Mouse (Mus musculus) hindbrain, embryonic 13.5 days (tissue): ENCODE results near the gene Tmem25. TPM values are rescaled to one million over a fixed set of nuclear protein-coding genes. Genes with fewer than 3 reads are reported as not detected.

ENCODE experiments used
- ATAC-seq: fragments of 200-750 bp; cut with Nextera tagmentation; 2 replicates; pipeline ENCODE4 v1.8.0; 2017; ENCODE audit warnings: moderate TSS enrichment; ENCODE audit not compliant: low FRiP score
- H3K27ac ChIP-seq: fragments of 300-500 bp; sonication (generic); 2 replicates; pipeline ENCODE4 v1.5.1; 2015; ENCODE audit warnings: inconsistent platforms, mild to moderate bottlenecking, moderate library complexity
- H3K27me3 ChIP-seq: fragments of 300-500 bp; sonication (generic); 2 replicates; pipeline ENCODE4 v1.6.1; 2015; ENCODE audit warnings: mild to moderate bottlenecking, inconsistent platforms
- H3K36me3 ChIP-seq: fragments of 300-500 bp; sonication (generic); 2 replicates; pipeline ENCODE4 v1.6.1; 2015; ENCODE audit warnings: mild to moderate bottlenecking, inconsistent platforms
- H3K4me1 ChIP-seq: fragments of 300-500 bp; sonication (generic); replicated peaks from 2 replicates; pipeline ENCODE4 v1.6.1; 2015; ENCODE audit warnings: inconsistent platforms
- H3K4me2 ChIP-seq: fragments of 300-500 bp; sonication (generic); 2 replicates; pipeline ENCODE4 v1.6.1; 2015; ENCODE audit warnings: inconsistent platforms, mild to moderate bottlenecking, moderate library complexity
- H3K4me3 ChIP-seq: fragments of 300-500 bp; sonication (generic); 2 replicates; pipeline ENCODE4 v1.5.1; 2015; ENCODE audit warnings: mild to moderate bottlenecking, inconsistent platforms
- H3K9ac ChIP-seq: fragments of 300-500 bp; sonication (generic); 2 replicates; pipeline ENCODE4 v1.6.1; 2015; ENCODE audit warnings: mild to moderate bottlenecking, inconsistent platforms
- H3K9me3 ChIP-seq: fragments of 300-500 bp; sonication (generic); 2 replicates; pipeline ENCODE4 v1.6.1; 2016; ENCODE audit warnings: inconsistent platforms
- WGBS: fragments of 180-500 bp; shearing (Covaris S2); methylation state at CpG from one replicate; pipeline ENCODE4 v1.1.7; 2015; 5-methylcytosine and 5-hydroxymethylcytosine counted together
- polyA plus RNA-seq: library from polyadenylated mRNA; unstranded; fragments of >200 nt; fragmentation: Nextera tagmentation; extraction: Ambion mirVana; gene quantifications from 2 replicates; pipeline ENCODE4 v1.2.1, GENCODE M21; 2015

The Tmem25 gene
- 10.9 and 12.7 TPM in 2 replicates for polyA plus RNA-seq

- no peaks in the 10 kb centered on the region for H3K9me3 ChIP-seq
- ATAC-seq, result peak; percentile 97
- H3K4me3 ChIP-seq, result peak within 1 kb of the TSS; percentile 61
- peak within 1 kb of the TSS; percentile 83 for H3K27ac ChIP-seq
- peak within 1 kb of the TSS; percentile 96 for H3K4me2 ChIP-seq
- H3K4me1 ChIP-seq, result peaks cover 25% of the 10 kb centered on the region
- under 1% methylated on average over 75 of the region's 75 CpGs for WGBS
- H3K9ac ChIP-seq, result peak within 1 kb of the TSS; percentile 84
- peaks cover 16% of the 10 kb centered on the region for H3K27me3 ChIP-seq
- no peaks in the 10 kb centered on the region; the same call in 1 of the 2 replicates for H3K36me3 ChIP-seq
These were observed at the start of gene Tmem25 for GRCm38 (mm10) chr9:44799102-44799957. TSS of gene Tmem25 (minus strand) at chr9:44799307.

DNA sequence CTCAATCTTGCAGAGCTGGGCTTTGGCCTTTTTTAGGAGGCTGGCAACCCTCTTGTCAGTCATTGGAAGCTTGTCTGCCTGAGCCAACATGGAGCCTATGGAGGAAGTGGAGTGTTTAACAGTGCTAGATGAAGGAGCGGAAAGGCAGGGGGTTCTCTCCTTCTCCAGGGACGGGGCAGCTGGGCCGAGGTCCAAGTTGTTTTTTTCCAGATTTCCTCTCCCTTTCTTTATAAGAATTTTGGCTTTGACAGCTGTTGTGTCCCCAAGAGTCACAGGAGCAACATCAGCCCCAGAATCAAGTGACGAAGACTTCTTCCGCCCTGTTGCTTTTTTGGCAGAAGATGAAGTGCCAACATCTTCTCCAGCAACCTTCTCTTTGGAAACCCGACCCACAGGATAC is 48.3 kb upstream of the Tmem25 start:
- no peaks in the 10 kb centered on the region for H3K27me3 ChIP-seq
- H3K27ac ChIP-seq, result no peak overlapping the region
- WGBS, result 89% methylated on average over 6 of the region's 6 CpGs
- H3K9me3 ChIP-seq, result no peaks in the 10 kb centered on the region
- no peaks in the 10 kb centered on the region for H3K4me1 ChIP-seq
- ATAC-seq, result no peak
- H3K9ac ChIP-seq, result no peak overlapping the region
- H3K4me2 ChIP-seq, result no peak overlapping the region
- H3K4me3 ChIP-seq, result no peak overlapping the region
- peaks cover 75% of the 10 kb centered on the region for H3K36me3 ChIP-seq

DNA sequence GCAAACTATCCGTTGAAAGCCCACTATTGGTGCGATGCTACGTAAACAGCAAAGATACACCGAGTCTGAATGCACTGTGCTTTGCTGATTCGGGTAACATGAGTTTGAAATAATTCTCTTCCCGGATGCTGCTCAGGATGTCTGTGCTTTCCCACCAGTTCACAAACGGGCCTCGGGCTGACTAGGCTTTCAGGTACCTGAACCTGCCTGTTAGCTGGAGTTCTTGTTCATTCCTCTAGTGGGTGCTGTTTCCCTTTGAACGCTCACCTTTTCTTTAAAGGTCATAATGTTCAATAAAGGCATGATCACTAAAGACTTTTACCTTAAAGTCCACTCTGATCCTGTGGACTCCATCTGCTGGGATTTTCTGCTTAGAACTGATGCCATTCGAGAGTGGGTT is 42.1 kb upstream of the Tmem25 start:
- Histone ChIP-seq H3K36me3 (peaks cover 86% of the 10 kb centered on the region), H3K9ac (no peak overlapping the region), H3K9me3 (no peaks in the 10 kb centered on the region), H3K4me1 (no peaks in the 10 kb centered on the region), H3K4me3 (no peak overlapping the region), H3K27me3 (no peaks in the 10 kb centered on the region), H3K4me2 (no peak overlapping the region), H3K27ac (no peak overlapping the region)
- WGBS, result 94% methylated on average over 10 of the region's 10 CpGs
- no peak for ATAC-seq

DNA sequence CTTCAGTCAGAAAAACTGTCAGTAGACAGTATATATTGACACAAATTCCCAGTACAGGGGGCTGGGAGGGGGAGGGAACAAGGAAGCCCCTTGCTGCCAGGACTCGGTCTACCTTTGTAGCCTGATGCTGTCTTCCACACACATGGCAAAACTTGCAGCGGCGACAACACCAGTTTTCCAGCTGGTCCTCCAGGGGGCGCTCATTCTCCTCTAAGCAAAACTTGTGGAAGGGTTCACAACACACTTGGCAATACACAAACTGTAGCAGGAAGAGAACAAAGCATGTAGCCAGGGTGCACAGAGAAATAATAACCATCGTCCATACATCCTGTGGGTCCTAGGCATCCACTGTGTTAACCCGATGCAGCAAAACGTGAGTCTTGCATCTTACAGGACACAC is 37.3 kb upstream of the Tmem25 start:
- H3K4me2 ChIP-seq, result no peak overlapping the region
- WGBS, result 51% methylated on average over 7 of the region's 7 CpGs
- no peak for ATAC-seq
- H3K9me3 ChIP-seq, result no peaks in the 10 kb centered on the region
- H3K4me3 ChIP-seq, result no peak overlapping the region
- H3K9ac ChIP-seq, result no peak overlapping the region
- H3K36me3 ChIP-seq, result peaks cover 84% of the 10 kb centered on the region
- no peak overlapping the region for H3K27ac ChIP-seq
- H3K27me3 ChIP-seq, result no peaks in the 10 kb centered on the region
- no peaks in the 10 kb centered on the region for H3K4me1 ChIP-seq

GRCm38 (mm10) chr9:44832356-44832755 is 33.2 kb upstream of the Tmem25 start:
- Histone ChIP-seq H3K9me3 (no peaks in the 10 kb centered on the region), H3K4me1 (no peaks in the 10 kb centered on the region), H3K27ac (no peak overlapping the region), H3K4me2 (no peak overlapping the region), H3K9ac (no peak overlapping the region), H3K27me3 (no peaks in the 10 kb centered on the region), H3K36me3 (peaks cover 89% of the 10 kb centered on the region), H3K4me3 (no peak overlapping the region)
- WGBS, result 88% methylated on average over 4 of the region's 4 CpGs
- no peak for ATAC-seq

DNA sequence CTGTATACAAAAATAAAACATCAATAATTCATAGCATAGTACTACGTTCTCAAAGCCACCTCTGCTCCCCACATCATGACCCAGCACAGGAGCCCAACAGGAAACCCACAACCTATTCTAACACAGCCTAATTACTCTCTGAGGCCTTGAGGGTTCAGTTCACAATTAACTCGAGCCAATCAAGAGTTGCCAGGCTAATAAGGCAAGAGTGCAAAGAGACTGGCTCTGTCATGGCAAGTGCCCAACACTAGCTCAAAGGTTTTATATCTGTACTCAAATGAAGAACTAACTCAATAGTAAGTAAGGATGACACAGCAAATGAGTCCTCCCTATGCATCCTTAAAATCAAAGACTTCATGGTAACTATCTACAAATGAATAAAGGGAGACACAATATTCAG is 31.4 kb upstream of the Tmem25 start:
- H3K4me3 ChIP-seq, result no peak overlapping the region
- no peaks in the 10 kb centered on the region for H3K9me3 ChIP-seq
- H3K9ac ChIP-seq, result no peak overlapping the region
- no peaks in the 10 kb centered on the region for H3K4me1 ChIP-seq
- no peak for ATAC-seq
- H3K36me3 ChIP-seq, result peaks cover 93% of the 10 kb centered on the region
- H3K4me2 ChIP-seq, result no peak overlapping the region
- no peak overlapping the region for H3K27ac ChIP-seq
- WGBS, result 86% methylated on average over 2 of the region's 2 CpGs
- H3K27me3 ChIP-seq, result no peaks in the 10 kb centered on the region

GRCm38 (mm10) chr9:44828944-44829343 is 29.8 kb upstream of the Tmem25 start:
- ATAC-seq, result no peak
- Histone ChIP-seq H3K4me3 (no peak overlapping the region), H3K9me3 (no peaks in the 10 kb centered on the region), H3K4me1 (no peaks in the 10 kb centered on the region), H3K4me2 (no peak overlapping the region), H3K27me3 (no peaks in the 10 kb centered on the region), H3K27ac (no peak overlapping the region), H3K9ac (no peak overlapping the region), H3K36me3 (peaks cover 93% of the 10 kb centered on the region)
- WGBS, result 96% methylated on average over 11 of the region's 11 CpGs

GRCm38 (mm10) chr9:44826660-44827059 is 27.6 kb upstream of the Tmem25 start:
- ATAC-seq, result no peak
- Histone ChIP-seq H3K36me3 (peaks cover 93% of the 10 kb centered on the region), H3K4me3 (no peak overlapping the region), H3K9me3 (no peaks in the 10 kb centered on the region), H3K27me3 (no peaks in the 10 kb centered on the region), H3K4me2 (no peak overlapping the region), H3K9ac (no peak overlapping the region), H3K4me1 (no peaks in the 10 kb centered on the region), H3K27ac (no peak overlapping the region)
- WGBS, result 91% methylated on average over 7 of the region's 7 CpGs

- no peak for ATAC-seq
- H3K9me3 ChIP-seq, result no peaks in the 10 kb centered on the region
- peaks cover 100% of the 10 kb centered on the region for H3K36me3 ChIP-seq
- no peak overlapping the region for H3K27ac ChIP-seq
- H3K4me3 ChIP-seq, result no peak overlapping the region
- WGBS, result 94% methylated on average over 15 of the region's 15 CpGs
- no peaks in the 10 kb centered on the region for H3K27me3 ChIP-seq
- no peak overlapping the region for H3K9ac ChIP-seq
- no peaks in the 10 kb centered on the region for H3K4me1 ChIP-seq
- no peak overlapping the region for H3K4me2 ChIP-seq
These were observed 21.1 kb upstream of the Tmem25 start for GRCm38 (mm10) chr9:44819920-44820827.

DNA sequence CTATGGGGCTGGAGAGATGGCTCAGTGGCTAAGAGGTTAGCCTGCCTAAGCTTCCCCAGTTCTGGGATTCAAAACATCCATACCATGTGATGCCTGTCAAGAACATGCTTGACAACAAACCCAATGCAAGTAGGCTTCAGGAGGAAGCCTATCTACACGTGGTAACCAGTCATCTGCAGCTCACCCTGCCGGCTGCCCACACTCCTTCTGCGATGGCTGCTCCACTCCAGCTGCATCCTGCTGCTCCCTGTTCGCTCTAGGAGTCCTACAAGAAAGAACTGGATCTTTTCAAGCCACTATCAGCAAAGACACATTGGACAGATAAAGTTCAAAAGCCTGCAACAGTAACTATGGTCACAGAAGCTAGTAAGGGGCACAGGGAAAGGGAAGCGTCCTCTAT is 18.4 kb upstream of the Tmem25 start:
- no peak for ATAC-seq
- H3K36me3 ChIP-seq, result peaks cover 100% of the 10 kb centered on the region
- no peaks in the 10 kb centered on the region for H3K9me3 ChIP-seq
- no peaks in the 10 kb centered on the region for H3K4me1 ChIP-seq
- H3K27me3 ChIP-seq, result no peaks in the 10 kb centered on the region
- H3K4me3 ChIP-seq, result no peak overlapping the region
- H3K9ac ChIP-seq, result no peak overlapping the region
- 85% methylated on average over 5 of the region's 5 CpGs for WGBS
- no peak overlapping the region for H3K27ac ChIP-seq
- no peak overlapping the region for H3K4me2 ChIP-seq

GRCm38 (mm10) chr9:44814179-44814578 is 15.1 kb upstream of the Tmem25 start:
- Histone ChIP-seq H3K4me1 (no peaks in the 10 kb centered on the region), H3K9ac (no peak overlapping the region), H3K27ac (no peak overlapping the region), H3K27me3 (no peaks in the 10 kb centered on the region), H3K9me3 (no peaks in the 10 kb centered on the region), H3K36me3 (peaks cover 99% of the 10 kb centered on the region), H3K4me2 (no peak overlapping the region), H3K4me3 (no peak overlapping the region)
- 96% methylated on average over 8 of the region's 8 CpGs for WGBS
- no peak for ATAC-seq

DNA sequence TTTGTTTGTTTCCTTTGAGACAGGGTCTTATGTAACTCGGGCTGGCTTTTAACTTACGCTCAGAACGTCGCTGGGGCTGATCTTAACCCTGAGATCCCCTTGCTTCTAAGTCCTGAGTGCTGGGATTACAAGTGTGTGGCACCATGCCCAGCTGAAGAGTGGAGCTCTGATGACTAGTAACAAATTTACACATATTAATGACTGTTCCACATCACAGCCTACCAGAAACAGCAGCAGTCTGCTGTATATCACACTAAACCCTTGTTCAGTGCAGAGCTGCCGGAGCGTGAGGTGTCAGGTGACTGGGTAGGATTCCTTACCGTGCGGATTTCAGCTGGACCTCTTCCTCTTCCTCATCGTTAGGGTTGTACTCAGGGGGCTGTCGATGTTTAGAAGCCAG is 11.2 kb upstream of the Tmem25 start:
- Histone ChIP-seq H3K27ac (no peak overlapping the region), H3K4me1 (no peaks in the 10 kb centered on the region), H3K9ac (no peak overlapping the region), H3K27me3 (no peaks in the 10 kb centered on the region), H3K9me3 (no peaks in the 10 kb centered on the region), H3K4me2 (no peak overlapping the region), H3K4me3 (no peak overlapping the region), H3K36me3 (peaks cover 98% of the 10 kb centered on the region)
- no peak for ATAC-seq
- WGBS, result 96% methylated on average over 10 of the region's 10 CpGs
